Mouse (Mus musculus) forebrain, postnatal 0 days (tissue): Measurements from ENCODE around the gene Akt2. TPM values are rescaled to one million over a fixed set of nuclear protein-coding genes. Genes with fewer than 3 reads are reported as not detected.

Source experiments
- ATAC-seq: fragments of 200-750 bp; cut with Nextera tagmentation; 2 replicates; pipeline ENCODE4 v1.8.0; 2017; ENCODE audit warnings: mild to moderate bottlenecking, moderate library complexity
- DNase-seq: peaks from one replicate; pipeline ENCODE4 v3.0.0-alpha.2; 2015
- H3K27ac ChIP-seq: fragments of 300-500 bp; sonication (generic); 2 replicates; pipeline ENCODE4 v1.5.1; 2014; ENCODE audit warnings: low read depth, mild to moderate bottlenecking, antibody characterized with exemption, low read length, moderate library complexity, mixed read lengths
- H3K27me3 ChIP-seq: fragments of 300-500 bp; sonication (generic); 2 replicates; pipeline ENCODE4 v1.6.1; 2014; ENCODE audit warnings: mild to moderate bottlenecking, low read length, mixed read lengths; ENCODE audit not compliant: insufficient read depth
- H3K36me3 ChIP-seq: fragments of 300-500 bp; sonication (generic); 2 replicates; pipeline ENCODE4 v1.6.1; 2014; ENCODE audit warnings: mild to moderate bottlenecking, moderate library complexity; ENCODE audit not compliant: insufficient read depth
- H3K4me1 ChIP-seq: fragments of 300-500 bp; sonication (generic); 2 replicates; pipeline ENCODE4 v1.6.1; 2014; ENCODE audit warnings: antibody characterized with exemption; ENCODE audit not compliant: insufficient read depth
- H3K4me2 ChIP-seq: fragments of 300-500 bp; sonication (generic); 2 replicates; pipeline ENCODE4 v1.6.1; 2014; ENCODE audit warnings: low read depth, mild to moderate bottlenecking, moderate library complexity
- H3K4me3 ChIP-seq: fragments of 300-500 bp; sonication (generic); 2 replicates; pipeline ENCODE4 v1.5.1; 2014; ENCODE audit warnings: low read depth, low read length, mixed read lengths
- H3K9ac ChIP-seq: fragments of 300-500 bp; sonication (generic); 2 replicates; pipeline ENCODE4 v1.6.1; 2014; ENCODE audit warnings: mild to moderate bottlenecking
- H3K9me3 ChIP-seq: fragments of 300-500 bp; sonication (generic); 2 replicates; pipeline ENCODE4 v1.6.1; 2016; ENCODE audit warnings: low read length
- CTCF ChIP-seq: sonication (generic); IDR thresholded peaks from 2 replicates; pipeline ENCODE4 v1.5.1; 2016; ENCODE audit warnings: antibody characterized with exemption, control low read depth, low read depth
- WGBS: fragments of 180-500 bp; shearing (Covaris S2); extraction: QIAGEN DNeasy Blood & Tissue Kit; methylation state at CpG from one replicate; pipeline ENCODE4 v1.1.7; 2014; 5-methylcytosine and 5-hydroxymethylcytosine counted together
- polyA plus RNA-seq: library from polyadenylated mRNA; unstranded; fragments of >200 nt; fragmentation: Nextera tagmentation; extraction: Ambion mirVana; gene quantifications from 2 replicates; pipeline ENCODE4 v1.2.1, GENCODE M21; 2015
- total RNA-seq: library from RNA; depleted of rRNA; stranded (reverse); fragments of >200 nt; gene quantifications from 2 replicates; pipeline ENCODE4 v1.2.3, GENCODE M21; 2014

The Akt2 gene
- total and polyA plus RNA-seq, 2 experiments from 2014 or later = 53.9 to 61.1 TPM

GRCm38 (mm10) chr7:27590088-27590487 lies 1.3 kb upstream of the Akt2 start:
- H3K4me1 ChIP-seq = peaks cover 6% of the 10 kb centered on the region; the same call in 1 of the 2 replicates
- H3K9ac ChIP-seq = no peak overlapping the region
- ATAC-seq (no peak), DNase-seq (no peak)
- H3K27me3 ChIP-seq = no peaks in the 10 kb centered on the region
- H3K27ac ChIP-seq = no peak overlapping the region
- H3K9me3 ChIP-seq = no peaks in the 10 kb centered on the region
- H3K4me2 ChIP-seq = no peak overlapping the region
- TF ChIP-seq CTCF = no peak
- no peak overlapping the region for H3K4me3 ChIP-seq
- no peaks in the 10 kb centered on the region for H3K36me3 ChIP-seq
- 91% methylated on average over 4 of the region's 4 CpGs for WGBS

GRCm38 (mm10) chr7:27590566-27591213 lies 662 bp upstream of the Akt2 start:
- Histone ChIP-seq H3K4me1 (peaks cover 6% of the 10 kb centered on the region; the same call in 1 of the 2 replicates), H3K9ac (0 out of 2 replicates have a peak overlapping the region, but pooled peaks have one; percentile 45), H3K9me3 (no peaks in the 10 kb centered on the region), H3K27me3 (no peaks in the 10 kb centered on the region), H3K36me3 (no peaks in the 10 kb centered on the region), H3K4me2 (peak overlapping the region; percentile 50), H3K4me3 (peak overlapping the region; percentile 72), H3K27ac (peak overlapping the region; percentile 74; the same call in 1 of the 2 replicates)
- TF ChIP-seq CTCF = peak; percentile 29
- 69% methylated on average over 4 of the region's 4 CpGs for WGBS
- no peak for DNase-seq
- no peak for ATAC-seq

- H3K9me3 ChIP-seq = no peaks in the 10 kb centered on the region
- peak overlapping the region; percentile 82 for H3K9ac ChIP-seq
- peak overlapping the region; percentile 73 for H3K4me2 ChIP-seq
- H3K27me3 ChIP-seq = no peaks in the 10 kb centered on the region
- H3K4me3 ChIP-seq = peak overlapping the region; percentile 72
- no peak for TF ChIP-seq CTCF
- DNase-seq (no peak), ATAC-seq (peak; percentile 46)
- no peaks in the 10 kb centered on the region for H3K36me3 ChIP-seq
- WGBS = 3% methylated on average over 17 of the region's 17 CpGs
- peaks cover 6% of the 10 kb centered on the region; the same call in 1 of the 2 replicates for H3K4me1 ChIP-seq
- peak overlapping the region; percentile 97 for H3K27ac ChIP-seq
Measured at GRCm38 (mm10) chr7:27592217-27592929, 1.0 kb downstream of the Akt2 start.

- no peak for TF ChIP-seq CTCF
- Histone ChIP-seq H3K4me3 (peak overlapping the region; percentile 72), H3K27ac (no peak overlapping the region), H3K36me3 (no peaks in the 10 kb centered on the region), H3K9me3 (no peaks in the 10 kb centered on the region), H3K4me2 (peak overlapping the region; percentile 73), H3K9ac (peak overlapping the region; percentile 82; the same call in 1 of the 2 replicates), H3K4me1 (peaks cover 6% of the 10 kb centered on the region; the same call in 1 of the 2 replicates), H3K27me3 (no peaks in the 10 kb centered on the region)
- ATAC-seq = no peak
- 74% methylated on average over 12 of the region's 12 CpGs for WGBS
- DNase-seq = no peak
Measured at GRCm38 (mm10) chr7:27592934-27593645, 1.7 kb downstream of the Akt2 start.

- no peak for TF ChIP-seq CTCF
- DNase-seq (no peak), ATAC-seq (no peak)
- H3K27ac ChIP-seq = peak overlapping the region; percentile 45
- H3K27me3 ChIP-seq = no peaks in the 10 kb centered on the region
- no peaks in the 10 kb centered on the region for H3K9me3 ChIP-seq
- no peak overlapping the region for H3K4me3 ChIP-seq
- H3K4me1 ChIP-seq = peaks cover 12% of the 10 kb centered on the region
- WGBS = 53% methylated on average over 10 of the region's 10 CpGs
- H3K36me3 ChIP-seq = no peaks in the 10 kb centered on the region
- no peak overlapping the region for H3K4me2 ChIP-seq
- H3K9ac ChIP-seq = no peak overlapping the region
Measured at GRCm38 (mm10) chr7:27596586-27597503, 5.5 kb downstream of the Akt2 start.

- no peak overlapping the region for H3K27ac ChIP-seq
- no peak for TF ChIP-seq CTCF
- H3K36me3 ChIP-seq = no peaks in the 10 kb centered on the region
- DNase-seq = no peak
- H3K4me2 ChIP-seq = no peak overlapping the region
- no peak for ATAC-seq
- 77% methylated on average over 7 of the region's 7 CpGs for WGBS
- H3K4me3 ChIP-seq = no peak overlapping the region
- H3K9ac ChIP-seq = no peak overlapping the region
- no peaks in the 10 kb centered on the region for H3K9me3 ChIP-seq
- H3K27me3 ChIP-seq = no peaks in the 10 kb centered on the region
- peaks cover 10% of the 10 kb centered on the region for H3K4me1 ChIP-seq
Measured at GRCm38 (mm10) chr7:27598053-27598452, 6.7 kb downstream of the Akt2 start.
